Mouse (Mus musculus) CH12.LX (cell line): ENCODE results near the gene Camkk2.

ENCODE experiments used
- CTCF ChIP-seq, 2 experiments: IDR thresholded peaks in 1 of 2; conservative IDR thresholded peaks in 1 of 2; 2 replicates each; pipeline ENCODE4 v1.5.1; 2011 to 2012; ENCODE audit warnings: low read depth in 2 of 2, low read length in 2 of 2, improper control_type of control experiment in 1 of 2, inconsistent platforms in 1 of 2, mild to moderate bottlenecking in 1 of 2, moderate library complexity in 1 of 2
- IRF4 ChIP-seq: IDR thresholded peaks from 2 replicates; pipeline ENCODE4 v1.6.1; 2014; ENCODE audit warnings: low read depth, mild to moderate bottlenecking, inconsistent platforms, low read length, improper control_type of control experiment
- MXI1 ChIP-seq: IDR thresholded peaks from 2 replicates; pipeline ENCODE4 v1.6.1; 2011; ENCODE audit warnings: mild to moderate bottlenecking, low read depth, low read length, improper control_type of control experiment
- POLR2A ChIP-seq: IDR thresholded peaks from 2 replicates; pipeline ENCODE4 v1.6.1; 2011; ENCODE audit warnings: low read depth, mild to moderate bottlenecking, improper control_type of control experiment, low read length
- RCOR1 ChIP-seq: conservative IDR thresholded peaks from 2 replicates; pipeline ENCODE4 v1.6.1; 2012; ENCODE audit warnings: low read depth, mild to moderate bottlenecking, inconsistent platforms, low read length, improper control_type of control experiment

GRCm38 (mm10) chr5:122718400-122718799 lies 60.8 kb downstream of the Camkk2 start:
- TF ChIP-seq IRF4 (no peak), POLR2A (no peak), MXI1 (no peak), CTCF (conservative IDR thresholded peaks at IDR 0.05 in 1 of 2, IDR thresholded peaks at IDR 0.05 in 1 of 2; ENCODE audit: low read depth in 2 of 2, low read length in 2 of 2) (no peak), RCOR1 (no peak)
